18 mouse cellular contexts compared by ENCODE assay signal in the genomic region with DNA sequence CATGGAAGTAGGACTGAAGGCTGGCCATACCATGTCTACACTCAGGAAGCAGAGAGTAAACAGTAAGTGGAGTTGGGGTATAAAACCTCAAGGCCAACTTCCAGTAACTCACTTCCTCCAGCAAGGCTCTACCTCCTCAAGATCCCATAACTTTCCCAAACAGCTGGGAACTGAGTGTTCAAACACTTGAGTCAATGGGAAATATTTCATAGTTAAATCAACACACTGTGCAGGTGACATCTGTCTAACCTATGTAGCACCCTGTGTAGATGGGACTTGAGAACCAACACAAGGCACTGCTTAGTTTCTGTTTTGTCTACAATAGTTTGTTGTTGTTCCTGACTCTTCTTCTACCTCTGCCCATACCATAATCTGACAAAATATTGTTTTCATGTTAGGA. TPM values are rescaled to one million over a fixed set of nuclear protein-coding genes. Genes with fewer than 3 reads are reported as not detected.
DNase-seq lines count a peak whose midpoint lies in the region; ATAC-seq and TF ChIP-seq lines count a peak whose summit lies in the region.
"Had no signal": no experiment of that assay in that cellular context is flagged by ENCODE, and none has a peak within 500 bp of the region (broad histone marks: within the 10 kb centered on the region; RNA-seq: fewer than 3 reads in every experiment).

No protein-coding gene starts in this region.

- TF ChIP-seq EP300 in lung, postnatal 0 days (IDR thresholded peaks at IDR 0.05) = no peak

- H3K4me1 ChIP-seq in lung, embryonic 14.5 days (ENCODE audit: insufficient read depth) = no peaks in the 10 kb centered on the region
- H3K4me1 ChIP-seq in lung, postnatal 0 days (ENCODE audit: insufficient read depth, low read depth, low read length) = no peaks in the 10 kb centered on the region
- no peaks in the 10 kb centered on the region for H3K4me1 ChIP-seq in lung, adult 2 months (ENCODE audit: control insufficient read depth, insufficient read depth, low read length)
- H3K4me1 ChIP-seq: embryonic facial prominence, embryonic 10.5 days; embryonic facial prominence, embryonic 12.5 days; forebrain, embryonic 13.5 days; forebrain, embryonic 15.5 days had no signal

- DNase-seq in lung, embryonic 14.5 days = no peak
- no peak for DNase-seq in lung, postnatal 36 days
- peak; percentile 35 for DNase-seq in lung, postnatal 0 days (ENCODE audit: low spot score)
- no peak for DNase-seq in lung, adult 2 months
- no peak for DNase-seq in right cerebral cortex, postnatal 25 days
- DNase-seq: adrenal gland, adult 8-10 months; adrenal gland, postnatal 14 days; adrenal gland, postnatal 36 days; cerebellum, adult 11-12 months; cerebellum, adult 2 months; cerebellum, adult 9-10 months; cerebellum, postnatal 10 days; cerebellum, postnatal 25 days; forebrain, postnatal 0 days had no signal

- H3K9me3 ChIP-seq in lung, embryonic 14.5 days (ENCODE audit: low read depth, low read length) = no peaks in the 10 kb centered on the region
- H3K9me3 ChIP-seq in lung, postnatal 0 days (ENCODE audit: low read length) = no peaks in the 10 kb centered on the region
- H3K9me3 ChIP-seq: embryonic facial prominence, embryonic 10.5 days; embryonic facial prominence, embryonic 12.5 days; forebrain, embryonic 13.5 days; forebrain, embryonic 15.5 days had no signal

- no peak for TF ChIP-seq POLR2A in lung, adult 2 months (IDR thresholded peaks at IDR 0.05; ENCODE audit: borderline replicate concordance, extremely low read depth, low read depth, low read length)

- no peaks in the 10 kb centered on the region for H3K36me3 ChIP-seq in lung, embryonic 14.5 days (ENCODE audit: insufficient read depth)
- H3K36me3 ChIP-seq in lung, postnatal 0 days (ENCODE audit: insufficient read depth, low read length) = no peaks in the 10 kb centered on the region
- H3K36me3 ChIP-seq: embryonic facial prominence, embryonic 10.5 days; embryonic facial prominence, embryonic 12.5 days; forebrain, embryonic 15.5 days had no signal

- peak; percentile 54; the same call in 1 of the 2 replicates for ATAC-seq in lung, embryonic 14.5 days (ENCODE audit: insufficient read depth)
- ATAC-seq in lung, postnatal 0 days = peak; percentile 53
- ATAC-seq: forebrain, embryonic 13.5 days; forebrain, embryonic 15.5 days; forebrain, postnatal 0 days had no signal

- no peaks in the 10 kb centered on the region for H3K27me3 ChIP-seq in lung, embryonic 14.5 days (ENCODE audit: insufficient read depth, low read length)
- no peaks in the 10 kb centered on the region for H3K27me3 ChIP-seq in lung, postnatal 0 days (replicated peaks; ENCODE audit: insufficient read depth, low read length)
- H3K27me3 ChIP-seq: embryonic facial prominence, embryonic 12.5 days; forebrain, embryonic 13.5 days; forebrain, embryonic 15.5 days had no signal

- no peak overlapping the region for H3K27ac ChIP-seq in lung, embryonic 14.5 days (ENCODE audit: low read depth)
- no peak overlapping the region for H3K27ac ChIP-seq in lung, postnatal 0 days (ENCODE audit: low read length)
- H3K27ac ChIP-seq: embryonic facial prominence, embryonic 10.5 days; embryonic facial prominence, embryonic 12.5 days; forebrain, embryonic 13.5 days; forebrain, embryonic 15.5 days had no signal

- H3K9ac ChIP-seq in lung, embryonic 14.5 days = no peak overlapping the region
- H3K9ac ChIP-seq in lung, postnatal 0 days (replicated peaks; ENCODE audit: low read depth) = no peak overlapping the region
- H3K9ac ChIP-seq: embryonic facial prominence, embryonic 12.5 days; forebrain, embryonic 13.5 days; forebrain, embryonic 15.5 days; forebrain, postnatal 0 days had no signal

- H3K4me2 ChIP-seq in lung, embryonic 14.5 days = no peak overlapping the region
- H3K4me2 ChIP-seq in lung, postnatal 0 days (replicated peaks; ENCODE audit: low read depth, low read length) = no peak overlapping the region
- H3K4me2 ChIP-seq: embryonic facial prominence, embryonic 12.5 days; forebrain, embryonic 13.5 days; forebrain, embryonic 15.5 days had no signal

- TF ChIP-seq CTCF in lung, embryonic 14.5 days (IDR thresholded peaks at IDR 0.05; ENCODE audit: low read depth) = no peak
- no peak for TF ChIP-seq CTCF in lung, postnatal 0 days (IDR thresholded peaks at IDR 0.05)
- no peak for TF ChIP-seq CTCF in lung, adult 2 months (IDR thresholded peaks at IDR 0.05; ENCODE audit: insufficient read depth, low read length)

- H3K4me3 ChIP-seq in lung, embryonic 14.5 days (ENCODE audit: low read depth, low read length) = no peak overlapping the region
- no peak overlapping the region for H3K4me3 ChIP-seq in lung, postnatal 0 days (ENCODE audit: low read depth, low read length)
- no peak overlapping the region for H3K4me3 ChIP-seq in lung, adult 2 months (replicated peaks; ENCODE audit: extremely low read depth, low read depth, low read length)
- H3K4me3 ChIP-seq: embryonic facial prominence, embryonic 10.5 days; embryonic facial prominence, embryonic 12.5 days; forebrain, embryonic 13.5 days; forebrain, embryonic 15.5 days had no signal

RNA-seq across cellular contexts. Expression of a gene that starts 13.8 kb away (rescaled TPM):
- 49.7 and 50.8 TPM in 2 replicates for polyA plus RNA-seq in lung, embryonic 14.5 days (2014; fragmentation: Nextera tagmentation; extraction: Ambion mirVana)
- 60.8 and 67.1 TPM in 2 replicates for polyA plus RNA-seq in lung, postnatal 0 days (2015; fragmentation: Nextera tagmentation; extraction: Ambion mirVana)
- 22.5 and 22.7 TPM in 2 replicates for polyA plus RNA-seq in lung, adult 2 months (2012; rRNA removed)
